Mouse (Mus musculus) forebrain, embryonic 11.5 days (tissue): ENCODE measurements around the gene Umodl1. TPM values are rescaled to one million over a fixed set of nuclear protein-coding genes. Genes with fewer than 3 reads are reported as not detected.

Source experiments
- ATAC-seq: fragments of 200-750 bp; cut with Nextera tagmentation; replicated peaks from 2 replicates; pipeline ENCODE4 v1.8.0; 2017; ENCODE audit warnings: moderate TSS enrichment; ENCODE audit not compliant: low FRiP score
- DNase-seq: peaks from one replicate; pipeline ENCODE4 v3.0.0-alpha.2; 2017; ENCODE audit warnings: low spot score
- H3K27ac ChIP-seq: fragments of 300-500 bp; sonication (generic); 2 replicates; pipeline ENCODE4 v1.5.1; 2014; ENCODE audit warnings: low read depth, low read length
- H3K27me3 ChIP-seq: fragments of 300-500 bp; sonication (generic); 2 replicates; pipeline ENCODE4 v1.6.1; 2014; ENCODE audit warnings: mild to moderate bottlenecking, low read length, mixed read lengths; ENCODE audit not compliant: control insufficient read depth, insufficient read depth
- H3K36me3 ChIP-seq: fragments of 300-500 bp; sonication (generic); 2 replicates; pipeline ENCODE4 v1.6.1; 2014; ENCODE audit warnings: mild to moderate bottlenecking, low read length, moderate library complexity, mixed read lengths; ENCODE audit not compliant: control insufficient read depth, insufficient read depth
- H3K4me1 ChIP-seq: fragments of 300-500 bp; sonication (generic); replicated peaks from 2 replicates; pipeline ENCODE4 v1.6.1; 2014; ENCODE audit warnings: low read length, mixed read lengths; ENCODE audit not compliant: control insufficient read depth, insufficient read depth
- H3K4me2 ChIP-seq: fragments of 300-500 bp; sonication (generic); 2 replicates; pipeline ENCODE4 v1.6.1; 2014; ENCODE audit warnings: low read depth, mild to moderate bottlenecking, low read length, moderate library complexity, mixed read lengths; ENCODE audit not compliant: severe bottlenecking
- H3K4me3 ChIP-seq: fragments of 300-500 bp; sonication (generic); 2 replicates; pipeline ENCODE4 v1.5.1; 2014; ENCODE audit warnings: low read depth, low read length
- H3K9ac ChIP-seq: fragments of 300-500 bp; sonication (generic); 2 replicates; pipeline ENCODE4 v1.6.1; 2014; ENCODE audit warnings: low read length
- H3K9me3 ChIP-seq: fragments of 300-500 bp; sonication (generic); 2 replicates; pipeline ENCODE4 v1.6.1; 2016; ENCODE audit warnings: low read length, mixed read lengths; ENCODE audit not compliant: control insufficient read depth
- WGBS: fragments of 180-500 bp; shearing (Covaris S2); extraction: QIAGEN DNeasy Blood & Tissue Kit; methylation state at CpG from one replicate; pipeline ENCODE4 v1.1.7; 2014; 5-methylcytosine and 5-hydroxymethylcytosine counted together
- polyA plus RNA-seq: library from polyadenylated mRNA; unstranded; fragments of >200 nt; fragmentation: Nextera tagmentation; extraction: Ambion mirVana; gene quantifications from 2 replicates; pipeline ENCODE4 v1.2.1, GENCODE M21; 2014

Gene Umodl1
- polyA plus RNA-seq, 1 experiment from 2014 or later = 0.24 TPM

DNA sequence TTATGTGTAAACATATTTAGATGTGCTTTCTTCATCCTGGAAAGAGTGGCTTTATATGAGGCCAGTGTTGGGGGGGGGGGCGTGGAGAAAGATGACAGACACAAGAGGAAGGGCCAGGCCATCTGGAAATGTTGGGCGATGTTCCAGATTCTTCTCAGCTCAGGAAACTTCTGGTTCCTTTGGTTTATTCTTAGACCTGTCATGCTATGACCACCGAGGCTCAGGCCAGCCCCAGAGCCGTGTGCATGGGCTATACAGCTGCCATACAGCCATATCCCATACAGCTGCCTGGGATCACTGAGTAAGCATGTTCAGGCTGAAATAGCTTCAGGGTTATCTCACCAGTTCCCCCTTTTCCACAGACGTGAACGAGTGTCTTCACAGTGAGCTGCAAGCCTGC, 18.9 kb downstream of the Umodl1 start:
- Histone ChIP-seq H3K4me2 (no peak overlapping the region), H3K9ac (no peak overlapping the region), H3K4me3 (no peak overlapping the region), H3K4me1 (no peaks in the 10 kb centered on the region), H3K9me3 (no peaks in the 10 kb centered on the region), H3K36me3 (no peaks in the 10 kb centered on the region), H3K27ac (no peak overlapping the region), H3K27me3 (no peaks in the 10 kb centered on the region)
- DNase-seq = no peak
- WGBS = 87% methylated on average over 6 of the region's 6 CpGs
- no peak for ATAC-seq

GRCm38 (mm10) chr17:30977290-30977689, 22.9 kb downstream of the Umodl1 start:
- no peaks in the 10 kb centered on the region for H3K27me3 ChIP-seq
- no peak overlapping the region for H3K27ac ChIP-seq
- H3K9me3 ChIP-seq = no peaks in the 10 kb centered on the region
- ATAC-seq (no peak), DNase-seq (no peak)
- H3K4me3 ChIP-seq = no peak overlapping the region
- 76% methylated on average over 2 of the region's 2 CpGs for WGBS
- H3K4me1 ChIP-seq = no peaks in the 10 kb centered on the region
- no peak overlapping the region for H3K9ac ChIP-seq
- no peak overlapping the region for H3K4me2 ChIP-seq
- no peaks in the 10 kb centered on the region for H3K36me3 ChIP-seq

GRCm38 (mm10) chr17:30978556-30978955, 24.1 kb downstream of the Umodl1 start:
- Histone ChIP-seq H3K4me1 (no peaks in the 10 kb centered on the region), H3K4me2 (no peak overlapping the region), H3K9me3 (no peaks in the 10 kb centered on the region), H3K27ac (no peak overlapping the region), H3K27me3 (no peaks in the 10 kb centered on the region), H3K36me3 (no peaks in the 10 kb centered on the region), H3K4me3 (no peak overlapping the region), H3K9ac (no peak overlapping the region)
- WGBS = 83% methylated on average over 10 of the region's 10 CpGs
- no peak for ATAC-seq
- no peak for DNase-seq

DNA sequence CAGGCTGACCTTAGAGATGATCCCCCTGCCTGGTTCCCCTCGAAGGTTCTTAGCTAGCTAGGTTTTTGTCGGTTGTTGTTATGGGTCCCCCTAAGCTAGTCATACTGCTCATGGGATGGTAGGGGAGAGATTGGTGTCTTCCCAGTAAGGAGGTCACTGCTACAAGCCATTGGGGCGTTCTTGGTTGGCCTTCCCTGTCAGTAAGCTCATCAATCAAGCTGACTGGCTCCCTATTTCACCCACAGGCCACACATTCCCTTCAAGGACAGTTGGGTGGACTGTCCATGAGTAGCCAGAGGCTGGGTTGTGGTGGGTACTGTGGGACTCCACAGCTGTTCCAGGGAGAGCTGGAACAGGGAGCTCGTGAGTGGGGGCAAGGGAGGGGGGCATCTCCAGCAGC, 29.1 kb downstream of the Umodl1 start:
- no peaks in the 10 kb centered on the region for H3K36me3 ChIP-seq
- no peaks in the 10 kb centered on the region for H3K27me3 ChIP-seq
- no peak for DNase-seq
- no peak for ATAC-seq
- no peak overlapping the region for H3K4me3 ChIP-seq
- no peak overlapping the region for H3K9ac ChIP-seq
- no peak overlapping the region for H3K4me2 ChIP-seq
- H3K9me3 ChIP-seq = no peaks in the 10 kb centered on the region
- no peak overlapping the region for H3K27ac ChIP-seq
- H3K4me1 ChIP-seq = no peaks in the 10 kb centered on the region
- WGBS = 83% methylated on average over 4 of the region's 4 CpGs

DNA sequence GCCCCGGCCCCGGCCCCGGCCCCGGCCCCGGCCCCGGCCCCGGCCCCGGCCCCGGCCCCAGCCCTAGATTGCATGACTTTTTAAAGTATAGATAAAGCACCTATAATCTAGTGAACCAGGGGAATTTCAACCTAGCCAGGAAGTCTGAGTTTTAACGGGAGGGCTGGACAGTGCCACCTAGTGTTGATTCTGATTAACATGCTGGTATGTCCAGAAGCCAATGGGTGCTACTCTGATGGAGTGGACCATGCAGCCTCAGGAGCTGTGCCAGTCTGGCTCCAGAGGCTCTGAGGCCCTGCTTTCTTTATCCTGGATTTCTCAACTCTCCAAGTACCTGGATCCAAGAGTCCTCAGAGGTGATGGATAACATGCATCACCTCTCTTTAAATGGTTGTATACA, 35.8 kb downstream of the Umodl1 start:
- H3K9me3 ChIP-seq = no peaks in the 10 kb centered on the region
- no peaks in the 10 kb centered on the region for H3K4me1 ChIP-seq
- no peak for ATAC-seq
- no peak overlapping the region for H3K27ac ChIP-seq
- H3K4me2 ChIP-seq = no peak overlapping the region
- DNase-seq = no peak
- 85% methylated on average over 10 of the region's 10 CpGs for WGBS
- H3K27me3 ChIP-seq = no peaks in the 10 kb centered on the region
- H3K36me3 ChIP-seq = no peaks in the 10 kb centered on the region
- H3K4me3 ChIP-seq = no peak overlapping the region
- H3K9ac ChIP-seq = no peak overlapping the region

DNA sequence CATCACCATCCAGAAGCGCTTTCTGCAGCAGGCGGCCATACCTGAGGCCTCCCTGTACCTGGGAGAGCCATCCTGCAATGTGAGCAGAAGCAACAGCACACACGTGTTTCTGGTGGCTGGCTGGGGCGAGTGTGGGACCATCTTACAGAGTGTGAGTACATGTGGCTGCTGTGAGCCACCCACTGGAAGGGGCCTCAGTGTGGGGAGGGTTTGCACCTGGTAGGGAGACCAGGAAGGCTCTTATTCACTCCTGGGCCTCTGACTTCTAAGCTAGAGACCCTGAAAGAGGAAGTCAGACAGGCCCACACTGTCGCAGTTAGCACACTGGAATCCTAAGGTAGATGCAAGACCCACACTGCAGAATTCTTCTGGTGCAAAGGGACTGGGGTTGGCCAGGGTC, 41.9 kb downstream of the Umodl1 start:
- H3K4me2 ChIP-seq = no peak overlapping the region
- no peaks in the 10 kb centered on the region for H3K27me3 ChIP-seq
- WGBS = 78% methylated on average over 5 of the region's 5 CpGs
- DNase-seq = no peak
- no peak overlapping the region for H3K9ac ChIP-seq
- H3K27ac ChIP-seq = no peak overlapping the region
- no peaks in the 10 kb centered on the region for H3K4me1 ChIP-seq
- no peaks in the 10 kb centered on the region for H3K9me3 ChIP-seq
- no peaks in the 10 kb centered on the region for H3K36me3 ChIP-seq
- H3K4me3 ChIP-seq = no peak overlapping the region
- ATAC-seq = no peak

GRCm38 (mm10) chr17:31000897-31001296, 46.5 kb downstream of the Umodl1 start:
- 24% methylated on average over 5 of the region's 5 CpGs for WGBS
- Histone ChIP-seq H3K27ac (no peak overlapping the region), H3K4me3 (no peak overlapping the region), H3K9ac (no peak overlapping the region), H3K4me2 (no peak overlapping the region), H3K4me1 (no peaks in the 10 kb centered on the region), H3K36me3 (no peaks in the 10 kb centered on the region), H3K9me3 (no peaks in the 10 kb centered on the region), H3K27me3 (no peaks in the 10 kb centered on the region)
- no peak for DNase-seq
- ATAC-seq = no peak

- Histone ChIP-seq H3K27me3 (no peaks in the 10 kb centered on the region), H3K4me1 (no peaks in the 10 kb centered on the region), H3K4me3 (no peak overlapping the region), H3K36me3 (no peaks in the 10 kb centered on the region), H3K4me2 (no peak overlapping the region), H3K9ac (no peak overlapping the region), H3K27ac (no peak overlapping the region), H3K9me3 (no peaks in the 10 kb centered on the region)
- WGBS = 85% methylated on average over 5 of the region's 5 CpGs
- ATAC-seq = no peak
- no peak for DNase-seq
Observed at GRCm38 (mm10) chr17:31002613-31003012, 48.2 kb downstream of the Umodl1 start.

DNA sequence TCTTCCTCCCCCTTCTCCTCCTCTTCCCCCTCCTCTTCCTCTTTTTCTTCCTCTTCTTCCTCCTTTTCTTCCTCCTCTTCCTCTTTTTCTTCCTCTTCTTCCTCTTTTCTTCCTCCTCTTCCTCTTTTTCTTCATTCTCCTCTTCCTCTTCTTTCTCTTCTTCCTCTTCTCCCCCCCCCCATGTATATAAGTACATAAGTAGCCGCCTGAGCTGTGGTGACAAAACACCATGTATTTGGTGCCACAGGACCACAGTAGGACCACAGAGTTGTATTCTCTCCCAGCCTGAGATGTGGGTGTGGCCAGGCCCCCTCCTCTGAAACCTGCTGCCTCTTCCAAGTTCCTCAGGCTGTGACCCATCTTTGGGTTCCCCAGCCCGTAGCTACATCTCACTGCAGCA, 50.8 kb downstream of the Umodl1 start:
- Histone ChIP-seq H3K9ac (no peak overlapping the region), H3K4me1 (no peaks in the 10 kb centered on the region), H3K4me3 (no peak overlapping the region), H3K36me3 (no peaks in the 10 kb centered on the region), H3K27ac (no peak overlapping the region), H3K4me2 (no peak overlapping the region), H3K27me3 (no peaks in the 10 kb centered on the region), H3K9me3 (no peaks in the 10 kb centered on the region)
- ATAC-seq = no peak
- WGBS = 85% methylated on average over 2 of the region's 2 CpGs
- DNase-seq = no peak
